Mouse (Mus musculus): ENCODE measurements at regions not wholly inside any gene's neighbourhood (a gene's known extent, or its start where the extent isn't known, plus 50 kb on each side); places are given as distances from the start of the nearest gene placed in this dataset.

DNA sequence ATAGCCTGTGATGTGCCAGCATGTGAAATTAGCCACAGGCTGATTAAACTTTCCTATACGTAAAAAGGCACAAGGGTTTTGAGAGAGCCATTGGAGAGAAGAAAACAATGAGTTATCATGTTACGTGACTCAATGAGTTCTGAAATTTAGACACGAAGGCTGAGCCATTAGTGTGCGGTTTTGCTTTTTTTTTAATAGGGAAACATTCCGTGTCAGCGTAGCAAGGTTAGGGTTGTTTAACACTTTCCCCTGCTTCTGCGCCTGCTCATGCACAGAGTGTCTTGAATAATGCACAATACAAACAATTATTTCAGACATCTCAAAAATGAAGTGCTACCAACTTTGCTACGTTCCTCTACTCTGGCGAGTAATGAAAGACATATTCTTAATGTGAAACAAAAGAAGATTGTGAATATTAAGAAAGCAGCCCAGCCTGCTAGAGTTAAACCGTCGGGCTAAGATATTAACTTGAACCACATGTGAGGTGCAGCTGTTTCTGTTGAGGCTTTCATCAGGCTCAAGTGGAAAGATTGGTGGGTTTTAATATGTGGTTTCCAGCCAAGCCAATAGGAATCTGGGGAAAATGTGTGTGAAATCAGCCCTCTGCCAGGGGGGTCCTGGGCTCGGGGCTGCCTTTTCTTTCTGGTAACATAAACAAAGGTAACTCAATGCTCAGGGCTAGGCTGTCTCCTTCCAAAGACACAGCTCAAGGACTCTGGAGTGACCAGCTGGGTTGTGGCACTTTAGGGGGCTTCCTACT lies 287.2 kb downstream of the Slc4a3 start:
- H3K27ac ChIP-seq (ENCODE audit: insufficient read depth, low read depth), result no peak overlapping the region
- no peak for TF ChIP-seq ETS1 (conservative IDR thresholded peaks at IDR 0.05; ENCODE audit: low read depth, low read length)
- no peak for TF ChIP-seq RCOR1 (conservative IDR thresholded peaks at IDR 0.05; ENCODE audit: low read depth, low read length)
- TF ChIP-seq SIN3A (IDR thresholded peaks at IDR 0.05; ENCODE audit: low read length), result no peak
- TF ChIP-seq KAT2A (IDR thresholded peaks at IDR 0.05; ENCODE audit: insufficient replicate concordance, low read length), result no peak
- no peak for TF ChIP-seq USF2 (conservative IDR thresholded peaks at IDR 0.05; ENCODE audit: low read depth, low read length)
- TF ChIP-seq ZNF384 (IDR thresholded peaks at IDR 0.05; ENCODE audit: low read depth, low read length), result no peak
- in situ Hi-C loops (cut with MboI; ENCODE audit: low pct_ligation_motif_present, low pct_unique_long_range_greater_than_20kb, low sequenced_read_pairs), result no loop called here
- H3K4me3 ChIP-seq (replicated peaks in 1 of 3; ENCODE audit: low read depth in 2 of 3, low read length in 2 of 3, poor library complexity in 1 of 3), result no peak overlapping the region
- no peak overlapping the region for H3K4me2 ChIP-seq (ENCODE audit: insufficient read depth, low read depth, poor library complexity, severe bottlenecking)
- DNase-seq (ENCODE audit: extremely low read depth), result no peak
- no peaks in the 10 kb centered on the region for H3K9me3 ChIP-seq (replicated peaks; ENCODE audit: low read length)
- H3K36me3 ChIP-seq (replicated peaks in 1 of 2; ENCODE audit: control insufficient read depth in 1 of 2, insufficient read depth in 1 of 2, low read length in 1 of 2), result no peaks in the 10 kb centered on the region
- no peaks in the 10 kb centered on the region for H3K27me3 ChIP-seq (replicated peaks)
- dilution Hi-C loops (cut with MboI; ENCODE audit: extremely low pct_ligation_motif_present, extremely low pct_unique_long_range_greater_than_20kb, low sequenced_read_pairs), result no loop called here
- H3K9ac ChIP-seq (ENCODE audit: insufficient read depth, low read depth), result no peak overlapping the region
- H3K79me2 ChIP-seq (replicated peaks; ENCODE audit: control insufficient read depth, extremely low read depth, insufficient read depth, poor library complexity, severe bottlenecking), result no peaks in the 10 kb centered on the region
- H3K4me1 ChIP-seq (ENCODE audit: control insufficient read depth in 1 of 2, insufficient read depth in 2 of 2), result no peaks in the 10 kb centered on the region

DNA sequence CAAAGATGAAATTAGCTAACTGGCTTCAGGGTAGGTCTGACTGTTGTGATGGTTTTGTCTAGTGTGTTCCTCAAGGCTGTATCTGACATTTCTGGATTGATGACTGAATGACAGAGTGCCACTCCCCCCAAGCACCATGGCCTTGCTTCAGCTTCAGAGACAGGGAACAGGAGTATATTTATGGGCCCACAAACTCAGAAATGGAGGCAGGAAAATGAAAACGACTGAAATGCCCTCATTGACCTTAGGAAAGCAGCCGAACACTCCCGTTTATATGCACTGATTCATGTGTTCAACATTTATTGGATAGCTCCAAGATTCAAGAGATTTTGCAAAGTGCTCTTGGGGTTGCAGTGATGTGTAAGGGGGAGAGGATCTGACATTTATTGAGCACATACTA lies 288.3 kb downstream of the Slc4a3 start:
- no peak overlapping the region for H3K9ac ChIP-seq (ENCODE audit: insufficient read depth, low read depth)
- no peaks in the 10 kb centered on the region for H3K9me3 ChIP-seq (replicated peaks; ENCODE audit: low read length)
- H3K27ac ChIP-seq (ENCODE audit: insufficient read depth, low read depth), result no peak overlapping the region
- TF ChIP-seq MAFK (IDR thresholded peaks at IDR 0.05; ENCODE audit: insufficient replicate concordance, low read length) (no peak), BHLHE40 (IDR thresholded peaks at IDR 0.05; ENCODE audit: low read depth, low read length) (no peak), SIN3A (IDR thresholded peaks at IDR 0.05; ENCODE audit: low read length) (no peak), ETS1 (conservative IDR thresholded peaks at IDR 0.05; ENCODE audit: low read depth, low read length) (no peak), MEF2A (IDR thresholded peaks at IDR 0.05; ENCODE audit: borderline replicate concordance, low read depth, low read length) (no peak), NRF1 (IDR thresholded peaks at IDR 0.05; ENCODE audit: low read depth, low read length) (no peak), ZNF384 (IDR thresholded peaks at IDR 0.05; ENCODE audit: low read depth, low read length) (no peak)
- dilution Hi-C loops (cut with MboI; ENCODE audit: extremely low pct_ligation_motif_present, extremely low pct_unique_long_range_greater_than_20kb, low sequenced_read_pairs) (no loop called here), in situ Hi-C loops (cut with MboI; ENCODE audit: low pct_ligation_motif_present, low pct_unique_long_range_greater_than_20kb, low sequenced_read_pairs) (no loop called here)
- H3K4me3 ChIP-seq (replicated peaks in 1 of 3; ENCODE audit: low read depth in 2 of 3, low read length in 2 of 3, poor library complexity in 1 of 3), result no peak overlapping the region
- no peak for DNase-seq (ENCODE audit: extremely low read depth)
- H3K27me3 ChIP-seq (replicated peaks), result no peaks in the 10 kb centered on the region
- H3K4me2 ChIP-seq (ENCODE audit: insufficient read depth, low read depth, poor library complexity, severe bottlenecking), result no peak overlapping the region
- no peaks in the 10 kb centered on the region for H3K4me1 ChIP-seq (ENCODE audit: control insufficient read depth in 1 of 2, insufficient read depth in 2 of 2)
- no peaks in the 10 kb centered on the region for H3K79me2 ChIP-seq (replicated peaks; ENCODE audit: control insufficient read depth, extremely low read depth, insufficient read depth, poor library complexity, severe bottlenecking)
- H3K36me3 ChIP-seq (replicated peaks in 1 of 2; ENCODE audit: control insufficient read depth in 1 of 2, insufficient read depth in 1 of 2, low read length in 1 of 2), result no peaks in the 10 kb centered on the region

DNA sequence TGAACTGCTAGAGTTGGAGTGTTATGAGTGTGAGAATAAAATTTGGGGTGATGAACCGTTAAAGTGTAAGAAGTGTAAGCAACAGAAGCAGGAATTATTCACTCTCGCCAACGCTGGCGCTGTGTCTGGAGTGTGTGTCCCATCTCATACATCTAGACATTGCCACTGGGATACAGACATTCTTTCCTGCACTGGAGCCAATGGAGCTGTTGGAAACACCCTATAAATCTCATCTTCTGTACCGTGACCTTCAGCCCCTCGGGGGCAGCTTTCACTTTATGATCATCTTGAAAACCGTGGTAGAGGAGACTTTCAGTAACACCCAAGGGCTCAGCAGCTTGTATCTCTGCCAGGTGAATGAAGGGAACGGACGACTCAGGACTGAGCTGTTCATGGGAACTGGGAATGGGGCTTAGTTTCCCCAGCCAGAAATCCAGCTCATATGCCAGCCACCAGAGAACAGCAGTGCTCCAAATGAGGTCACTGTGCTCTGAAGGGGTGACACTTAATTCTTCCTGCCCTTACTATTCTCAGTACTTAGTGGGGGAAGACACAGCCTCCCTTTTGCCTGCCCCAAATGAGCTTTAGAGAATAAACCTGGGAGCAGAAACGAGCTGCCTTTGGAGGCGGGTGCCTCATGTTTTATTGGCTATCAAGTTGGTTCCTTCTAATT lies 293.6 kb downstream of the Slc4a3 start:
- Histone ChIP-seq H3K27ac (ENCODE audit: insufficient read depth, low read depth) (no peak overlapping the region), H3K36me3 (replicated peaks in 1 of 2; ENCODE audit: control insufficient read depth in 1 of 2, insufficient read depth in 1 of 2, low read length in 1 of 2) (no peaks in the 10 kb centered on the region), H3K4me1 (ENCODE audit: control insufficient read depth in 1 of 2, insufficient read depth in 2 of 2) (no peaks in the 10 kb centered on the region), H3K27me3 (replicated peaks) (no peaks in the 10 kb centered on the region), H3K4me3 (replicated peaks in 1 of 3; ENCODE audit: low read depth in 2 of 3, low read length in 2 of 3, poor library complexity in 1 of 3) (no peak overlapping the region), H3K79me2 (replicated peaks; ENCODE audit: control insufficient read depth, extremely low read depth, insufficient read depth, poor library complexity, severe bottlenecking) (no peaks in the 10 kb centered on the region), H3K4me2 (ENCODE audit: insufficient read depth, low read depth, poor library complexity, severe bottlenecking) (no peak overlapping the region), H3K9ac (ENCODE audit: insufficient read depth, low read depth) (no peak overlapping the region), H3K9me3 (replicated peaks; ENCODE audit: low read length) (no peaks in the 10 kb centered on the region)
- TF ChIP-seq POLR2AphosphoS2 (IDR thresholded peaks at IDR 0.05; ENCODE audit: low read depth, low read length) (no peak), NELFE (IDR thresholded peaks at IDR 0.05; ENCODE audit: low read depth, low read length) (no peak), UBTF (IDR thresholded peaks at IDR 0.05; ENCODE audit: low read depth, low read length) (no peak), ZKSCAN1 (IDR thresholded peaks at IDR 0.05; ENCODE audit: borderline replicate concordance, low read depth, low read length) (no peak), EP300 (IDR thresholded peaks at IDR 0.05; ENCODE audit: low read length) (no peak), SIN3A (IDR thresholded peaks at IDR 0.05; ENCODE audit: low read length) (no peak)
- no peak for DNase-seq (ENCODE audit: extremely low read depth)
- dilution Hi-C loops (cut with MboI; ENCODE audit: extremely low pct_ligation_motif_present, extremely low pct_unique_long_range_greater_than_20kb, low sequenced_read_pairs), result no loop called here
- in situ Hi-C loops (cut with MboI; ENCODE audit: low pct_ligation_motif_present, low pct_unique_long_range_greater_than_20kb, low sequenced_read_pairs), result no loop called here

All from CH12.LX (cell line).